Mouse (Mus musculus) thymus, adult 2 months (tissue): ENCODE results near the gene Dnaaf5. TPM values are rescaled to one million over a fixed set of nuclear protein-coding genes. Genes with fewer than 3 reads are reported as not detected.

Experiments
- DNase-seq: peaks from one replicate; pipeline ENCODE4 v3.0.0; 2021
- H3K27ac ChIP-seq: fragments of 200-500 bp; 2 replicates; pipeline ENCODE4 v1.5.1; 2012; ENCODE audit warnings: low read length, control low read depth; ENCODE audit not compliant: control insufficient read depth, insufficient read depth
- H3K27me3 ChIP-seq: fragments of 200-500 bp; 2 replicates; pipeline ENCODE4 v1.6.1; 2012; ENCODE audit warnings: mild to moderate bottlenecking, low read length, moderate library complexity, mixed read lengths; ENCODE audit not compliant: control insufficient read depth, insufficient read depth
- H3K36me3 ChIP-seq: fragments of 200-500 bp; 2 replicates; pipeline ENCODE4 v1.6.1; 2012; ENCODE audit warnings: mild to moderate bottlenecking, low read length, moderate library complexity; ENCODE audit not compliant: control insufficient read depth, insufficient read depth
- H3K4me1 ChIP-seq: fragments of 200-500 bp; replicated peaks from 2 replicates; pipeline ENCODE4 v1.6.1; 2012; ENCODE audit warnings: low read length; ENCODE audit not compliant: control insufficient read depth, insufficient read depth
- H3K4me3 ChIP-seq: fragments of 200-500 bp; 2 replicates; pipeline ENCODE4 v1.5.1; 2012; ENCODE audit warnings: mild to moderate bottlenecking, low read length, control low read depth, moderate library complexity; ENCODE audit not compliant: control insufficient read depth, insufficient read depth
- CTCF ChIP-seq: fragments of 200-500 bp; IDR thresholded peaks from 2 replicates; pipeline ENCODE4 v1.5.1; 2012; ENCODE audit warnings: mild to moderate bottlenecking, control low read depth, low read length, moderate library complexity, borderline replicate concordance; ENCODE audit not compliant: control insufficient read depth, poor library complexity, insufficient read depth; ENCODE audit errors: extremely low read depth
- POLR2A ChIP-seq: fragments of 200-500 bp; IDR thresholded peaks from 2 replicates; pipeline ENCODE4 v1.6.1; 2012; ENCODE audit warnings: mild to moderate bottlenecking, low read length, control low read depth, moderate library complexity; ENCODE audit not compliant: control insufficient read depth, poor library complexity, insufficient read depth; ENCODE audit errors: extremely low read depth
- WGBS: fragments of 180-500 bp; shearing (Covaris S2); methylation state at CpG from one replicate; pipeline ENCODE4 v1.1.7; 2018; 5-methylcytosine and 5-hydroxymethylcytosine counted together
- polyA plus RNA-seq: library from polyadenylated mRNA; depleted of rRNA; stranded (reverse); fragments of >200 nt; gene quantifications from 2 replicates; pipeline ENCODE4 v1.2.3, GENCODE M21; 2012; rRNA removed

Gene Dnaaf5
- polyA plus RNA-seq: 50.5 and 66.5 TPM in 2 replicates

GRCm38 (mm10) chr5:139149681-139150602 is at the start of gene Dnaaf5, which contains the start of gene Prkar1b:
TSS of gene Dnaaf5 (plus strand) at chr5:139150223.
TSS of gene Prkar1b (minus strand) at chr5:139150001.
- 1% methylated on average over 87 of the region's 87 CpGs for WGBS
- no peaks in the 10 kb centered on the region for H3K36me3 ChIP-seq

DNA sequence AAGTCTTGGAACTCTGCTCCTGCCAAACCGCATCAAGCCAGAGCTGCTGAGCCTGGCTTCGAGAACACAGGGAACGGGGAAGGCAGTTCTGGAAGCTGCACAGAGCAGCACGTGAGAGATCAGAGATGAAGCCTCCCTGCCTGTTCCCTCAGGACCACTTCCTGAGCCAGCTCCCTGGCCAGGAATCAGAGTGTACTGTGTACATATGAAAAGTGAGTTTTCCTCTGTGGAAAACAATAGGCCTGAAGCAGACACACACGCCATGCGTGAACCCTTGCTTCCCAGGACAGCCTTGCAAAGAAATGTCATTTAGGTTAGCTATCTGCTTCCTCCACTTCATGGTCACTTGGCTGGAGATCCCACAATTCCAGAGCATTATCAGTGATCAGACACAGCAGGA is 48.2 kb upstream of the Dnaaf5 start:
- no peak overlapping the region for H3K27ac ChIP-seq
- TF ChIP-seq POLR2A (no peak), CTCF (no peak)
- H3K36me3 ChIP-seq: no peaks in the 10 kb centered on the region
- H3K27me3 ChIP-seq: no peaks in the 10 kb centered on the region
- 93% methylated on average over 6 of the region's 6 CpGs for WGBS
- H3K4me1 ChIP-seq: peaks cover 14% of the 10 kb centered on the region
- no peak overlapping the region for H3K4me3 ChIP-seq
- DNase-seq: no peak

More at GRCm38 (mm10) chr5:139149681-139150602, at the start of gene Dnaaf5, which contains the start of gene Prkar1b:
- no peaks in the 10 kb centered on the region for H3K27me3 ChIP-seq
- H3K27ac ChIP-seq: peak within 1 kb of the TSS; percentile 74
- peak within 1 kb of the TSS; percentile 75 for H3K4me3 ChIP-seq
- TF ChIP-seq POLR2A (peak; percentile 55), CTCF (no peak)
- peak; percentile 97 for DNase-seq
- peaks cover 15% of the 10 kb centered on the region for H3K4me1 ChIP-seq

DNA sequence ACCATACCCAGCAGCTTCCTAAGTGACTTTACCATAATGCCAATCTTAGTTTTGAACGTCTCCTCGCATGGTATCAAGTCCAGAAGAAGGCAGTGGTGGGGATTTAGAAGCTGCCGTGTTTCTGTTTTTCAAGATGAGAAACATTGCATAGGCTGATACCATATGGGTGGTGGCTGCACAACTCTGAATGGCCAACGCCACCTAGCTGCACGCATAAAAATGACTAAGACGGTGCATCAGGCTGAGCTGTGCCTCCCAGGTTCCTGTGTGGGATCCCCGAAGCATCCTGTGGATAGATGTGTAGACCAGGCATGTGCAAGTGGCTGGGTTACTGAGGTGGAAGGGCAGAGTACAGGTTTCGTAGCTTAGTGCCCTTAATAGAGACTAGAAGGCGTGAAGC is 42.2 kb upstream of the Dnaaf5 start:
- no peak overlapping the region for H3K27ac ChIP-seq
- peak; percentile 10 for DNase-seq
- H3K4me1 ChIP-seq: peaks cover 7% of the 10 kb centered on the region
- H3K36me3 ChIP-seq: no peaks in the 10 kb centered on the region
- no peak overlapping the region for H3K4me3 ChIP-seq
- TF ChIP-seq POLR2A: no peak
- TF ChIP-seq CTCF: no peak
- WGBS: 38% methylated on average over 9 of the region's 9 CpGs
- H3K27me3 ChIP-seq: no peaks in the 10 kb centered on the region

DNA sequence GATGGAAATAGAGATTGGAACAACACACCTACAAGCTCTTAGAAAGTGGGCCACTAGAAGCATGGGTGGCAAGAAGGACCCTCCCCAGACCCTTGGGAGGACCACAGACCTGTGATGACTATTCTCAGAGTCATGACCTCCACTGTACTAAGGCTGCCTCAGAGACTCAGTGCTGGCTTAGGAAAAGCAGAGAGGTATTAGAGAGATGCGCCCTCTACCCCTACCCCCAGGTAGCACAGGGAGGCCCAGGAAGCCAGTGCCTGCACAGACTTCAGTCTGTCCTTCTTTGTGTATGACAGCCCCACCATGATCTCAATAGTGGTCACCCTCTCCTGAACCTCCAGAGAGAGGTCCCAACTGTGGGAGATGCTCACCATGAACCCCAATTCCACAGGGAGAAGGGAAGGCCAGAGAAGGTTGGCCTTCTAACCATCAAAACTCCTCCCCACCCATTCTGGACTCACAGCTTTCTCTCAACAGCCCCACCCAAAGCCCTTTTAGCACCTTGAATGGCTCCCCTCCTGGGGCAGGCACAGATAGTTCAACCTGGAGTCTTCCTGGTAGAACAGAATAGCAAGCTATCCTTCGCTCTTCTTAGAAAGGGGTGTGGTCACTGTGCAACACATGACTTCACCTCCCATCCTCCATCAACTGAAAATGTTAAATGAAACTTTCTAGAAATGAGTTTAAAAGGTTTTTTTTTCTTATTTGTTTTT is 39.7 kb upstream of the Dnaaf5 start:
- WGBS: 94% methylated on average over 2 of the region's 2 CpGs

GRCm38 (mm10) chr5:139111991-139112390 is 38.0 kb upstream of the Dnaaf5 start:
- H3K27me3 ChIP-seq: no peaks in the 10 kb centered on the region
- WGBS: 16% methylated on average over 9 of the region's 9 CpGs
- no peak overlapping the region for H3K27ac ChIP-seq
- peaks cover 7% of the 10 kb centered on the region for H3K4me1 ChIP-seq
- H3K4me3 ChIP-seq: no peak overlapping the region
- no peak for TF ChIP-seq CTCF
- no peak for TF ChIP-seq POLR2A
- H3K36me3 ChIP-seq: no peaks in the 10 kb centered on the region
- no peak for DNase-seq

More for the DNA sequence above, 39.7 kb upstream of the Dnaaf5 start:
- Histone ChIP-seq H3K36me3 (no peaks in the 10 kb centered on the region), H3K4me1 (peaks cover 7% of the 10 kb centered on the region), H3K27me3 (no peaks in the 10 kb centered on the region), H3K27ac (no peak overlapping the region), H3K4me3 (no peak overlapping the region)
- DNase-seq: no peak
- TF ChIP-seq CTCF (no peak), POLR2A (no peak)

- TF ChIP-seq POLR2A: no peak
- no peak for TF ChIP-seq CTCF
- 82% methylated on average over 9 of the region's 9 CpGs for WGBS
- Histone ChIP-seq H3K4me1 (peaks cover 7% of the 10 kb centered on the region), H3K4me3 (no peak overlapping the region), H3K36me3 (no peaks in the 10 kb centered on the region), H3K27ac (no peak overlapping the region), H3K27me3 (no peaks in the 10 kb centered on the region)
- DNase-seq: no peak
These were observed 37.6 kb upstream of the Dnaaf5 start for GRCm38 (mm10) chr5:139112418-139112817.
